ENCODE assay signal across 27 mouse cellular contexts in the genomic region with DNA sequence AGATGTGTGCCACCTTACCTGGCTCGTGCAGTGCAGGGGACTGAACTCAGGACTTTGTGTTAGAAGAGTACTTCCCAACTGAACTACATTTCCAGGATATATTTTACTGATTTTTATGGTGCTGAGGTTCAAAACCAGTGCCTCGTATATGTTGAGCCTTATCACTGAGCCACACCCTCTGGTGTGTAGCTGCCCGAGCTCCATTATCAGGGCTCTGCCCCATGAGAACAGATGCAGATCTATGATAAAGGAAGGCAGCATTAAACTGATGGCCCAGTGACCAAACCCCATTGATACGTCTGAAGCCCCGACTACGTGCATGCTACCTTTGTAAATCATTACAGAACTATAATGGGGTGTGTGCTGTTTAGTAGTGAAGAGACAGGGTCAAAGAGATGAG. TPM values are rescaled to one million over a fixed set of nuclear protein-coding genes. Genes with fewer than 3 reads are reported as not detected.
"Had no signal": no experiment of that assay in that cellular context is flagged by ENCODE, and none has a peak within 500 bp of the region (broad histone marks: within the 10 kb centered on the region; RNA-seq: fewer than 3 reads in every experiment).

No protein-coding gene starts in this region.

- H3K36me3 ChIP-seq: heart, embryonic 10.5 days; heart, embryonic 12.5 days; hindbrain, embryonic 10.5 days; hindbrain, embryonic 12.5 days; kidney, embryonic 15.5 days; limb, embryonic 13.5 days; limb, embryonic 15.5 days; liver, embryonic 12.5 days had no signal

- H3K4me1 ChIP-seq: heart, embryonic 10.5 days; heart, embryonic 12.5 days; hindbrain, embryonic 12.5 days; kidney, embryonic 15.5 days; limb, embryonic 15.5 days; liver, embryonic 12.5 days had no signal

- DNase-seq: gastrocnemius, postnatal 14 days; gastrocnemius, postnatal 36 days; heart, adult 18-20 months; heart, postnatal 10 days; heart, postnatal 4 days; kidney, adult 11 months; kidney, adult 2 months; kidney, adult 9 months; kidney, postnatal 14 days; kidney, postnatal 36 days; layer of hippocampus, adult 9-11 months; layer of hippocampus, postnatal 36 days; left cerebral cortex, postnatal 4 days had no signal

- H3K4me3 ChIP-seq: heart, embryonic 10.5 days; heart, embryonic 12.5 days; hindbrain, embryonic 10.5 days; hindbrain, embryonic 12.5 days; kidney, embryonic 15.5 days; limb, embryonic 13.5 days; limb, embryonic 15.5 days; liver, embryonic 12.5 days had no signal

- H3K9me3 ChIP-seq: heart, embryonic 10.5 days; heart, embryonic 12.5 days; hindbrain, embryonic 10.5 days; hindbrain, embryonic 12.5 days; kidney, embryonic 15.5 days; limb, embryonic 13.5 days; limb, embryonic 15.5 days; liver, embryonic 12.5 days had no signal

- H3K27me3 ChIP-seq: hindbrain, embryonic 12.5 days; kidney, embryonic 15.5 days; limb, embryonic 13.5 days; limb, embryonic 15.5 days; liver, embryonic 12.5 days had no signal

- H3K27ac ChIP-seq: heart, embryonic 10.5 days; hindbrain, embryonic 10.5 days; hindbrain, embryonic 12.5 days; hindbrain, embryonic 14.5 days; kidney, embryonic 15.5 days; kidney, postnatal 0 days; limb, embryonic 13.5 days; limb, embryonic 15.5 days; liver, embryonic 12.5 days; liver, embryonic 14.5 days had no signal

- H3K4me2 ChIP-seq: heart, embryonic 12.5 days; hindbrain, embryonic 12.5 days; hindbrain, embryonic 14.5 days; kidney, embryonic 15.5 days; limb, embryonic 13.5 days; limb, embryonic 15.5 days; liver, embryonic 12.5 days had no signal

- H3K9ac ChIP-seq: heart, embryonic 12.5 days; hindbrain, embryonic 12.5 days; hindbrain, embryonic 14.5 days; kidney, embryonic 15.5 days; limb, embryonic 13.5 days; limb, embryonic 15.5 days; liver, embryonic 12.5 days; liver, embryonic 14.5 days had no signal

- ATAC-seq: hindbrain, embryonic 16.5 days; inflammation-experienced regulatory T-cells, adult 6 months; liver, embryonic 12.5 days had no signal

RNA-seq across cellular contexts. Expression of a gene that starts 35.6 kb away (rescaled TPM):
- polyA plus RNA-seq: liver, adult 2 months; liver, embryonic 12.5 days; liver, embryonic 14.5 days had no signal
